ENCODE assay signal across 8 mouse cellular contexts in the genomic region with DNA sequence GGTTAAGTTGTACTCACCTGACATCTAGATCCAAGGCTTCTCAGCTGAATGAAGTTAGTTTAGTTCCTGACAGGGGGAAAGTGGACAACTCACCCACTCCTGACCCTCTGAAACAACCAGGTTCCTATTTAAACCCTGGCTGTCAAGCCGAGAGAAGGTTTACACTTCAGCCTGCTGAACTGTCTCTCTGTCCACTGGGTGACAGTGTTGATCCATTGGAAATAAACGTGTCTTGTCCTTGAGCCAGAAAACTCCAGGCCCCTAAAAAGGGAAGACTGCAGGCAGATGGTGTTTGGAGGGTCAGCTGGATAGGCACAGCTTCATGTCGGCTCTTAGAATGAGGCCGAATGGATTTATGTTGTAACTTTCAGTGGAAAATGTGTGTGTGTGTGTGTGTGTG. TPM values are rescaled to one million over a fixed set of nuclear protein-coding genes. Genes with fewer than 3 reads are reported as not detected.
DNase-seq lines count a peak whose midpoint lies in the region; ATAC-seq and TF ChIP-seq lines count a peak whose summit lies in the region.

No protein-coding gene starts in this region.

- 0 out of 2 replicates have a peak overlapping the region, but pooled peaks have one; percentile 45 for H3K27ac ChIP-seq in hindbrain, embryonic 15.5 days (replicated peaks)
- no peak overlapping the region for H3K27ac ChIP-seq in hindbrain, embryonic 13.5 days
- H3K27ac ChIP-seq in kidney, adult 2 months (ENCODE audit: insufficient read depth, low read depth, low read length) = no peak overlapping the region
- H3K27ac ChIP-seq in thymus, adult 2 months (ENCODE audit: control insufficient read depth, insufficient read depth, low read length) = no peak overlapping the region

- H3ac ChIP-seq in myocyte (ENCODE audit: control insufficient read depth, insufficient read length) = no peak overlapping the region

- no peak overlapping the region for H3K4me3 ChIP-seq in hindbrain, embryonic 15.5 days
- H3K4me3 ChIP-seq in hindbrain, embryonic 13.5 days = no peak overlapping the region
- no peak overlapping the region for H3K4me3 ChIP-seq in kidney, adult 2 months (ENCODE audit: insufficient read depth, low read depth, low read length)
- no peak overlapping the region for H3K4me3 ChIP-seq in myocyte
- H3K4me3 ChIP-seq in thymus, adult 2 months (ENCODE audit: control insufficient read depth, insufficient read depth, low read length) = no peak overlapping the region

- H3K36me3 ChIP-seq in hindbrain, embryonic 15.5 days = no peaks in the 10 kb centered on the region
- no peaks in the 10 kb centered on the region for H3K36me3 ChIP-seq in hindbrain, embryonic 13.5 days
- no peaks in the 10 kb centered on the region for H3K36me3 ChIP-seq in kidney, adult 2 months (ENCODE audit: control insufficient read depth, insufficient read depth, low read length)
- H3K36me3 ChIP-seq in myocyte (ENCODE audit: control insufficient read depth, insufficient read depth) = no peaks in the 10 kb centered on the region
- no peaks in the 10 kb centered on the region for H3K36me3 ChIP-seq in thymus, adult 2 months (ENCODE audit: control insufficient read depth, insufficient read depth, low read length)

- 25% methylated on average over 4 of the region's 4 CpGs for WGBS in hindbrain, embryonic 15.5 days
- 37% methylated on average over 4 of the region's 4 CpGs for WGBS in hindbrain, embryonic 13.5 days
- 23% methylated on average over 4 of the region's 4 CpGs for WGBS in kidney, adult 2 months
- WGBS in thymus, adult 2 months = 77% methylated on average over 4 of the region's 4 CpGs

- H3K4me1 ChIP-seq in hindbrain, embryonic 15.5 days (replicated peaks) = peaks cover 6% of the 10 kb centered on the region
- H3K4me1 ChIP-seq in hindbrain, embryonic 13.5 days (replicated peaks) = peaks cover 14% of the 10 kb centered on the region
- H3K4me1 ChIP-seq in kidney, adult 2 months (ENCODE audit: control insufficient read depth, insufficient read depth, low read length) = peaks cover 5% of the 10 kb centered on the region; the same call in 1 of the 2 replicates
- H3K4me1 ChIP-seq in thymus, adult 2 months (replicated peaks; ENCODE audit: control insufficient read depth, insufficient read depth, low read length) = peaks cover 18% of the 10 kb centered on the region

- ATAC-seq in hindbrain, embryonic 15.5 days (ENCODE audit: low FRiP score, low read depth) = peak; percentile 56; the same call in 1 of the 2 replicates
- no peak for ATAC-seq in hindbrain, embryonic 13.5 days (ENCODE audit: low FRiP score)

- peak; percentile 69 for TF ChIP-seq CTCF in kidney, adult 2 months (conservative IDR thresholded peaks at IDR 0.05; ENCODE audit: insufficient read depth, insufficient read length, low read depth, low read length)
- no peak for TF ChIP-seq CTCF in thymus, adult 2 months (IDR thresholded peaks at IDR 0.05; ENCODE audit: borderline replicate concordance, control insufficient read depth, extremely low read depth, insufficient read depth, low read length, poor library complexity)

- H3K79me2 ChIP-seq in myocyte (ENCODE audit: control insufficient read depth, insufficient read depth) = no peaks in the 10 kb centered on the region

- DNase-seq in MN1 (ENCODE audit: low spot score) = peak; percentile 81
- peak; percentile 61 for DNase-seq in cerebellum, adult 9-11 months
- DNase-seq in kidney, adult 2 months = peak; percentile 26
- DNase-seq in T-cell, adult 2 months (ENCODE audit: low spot score) = no peak
- DNase-seq in thymus, adult 2 months = no peak

- no peaks in the 10 kb centered on the region for H3K27me3 ChIP-seq in hindbrain, embryonic 15.5 days
- no peaks in the 10 kb centered on the region for H3K27me3 ChIP-seq in hindbrain, embryonic 13.5 days
- H3K27me3 ChIP-seq in kidney, adult 2 months (replicated peaks; ENCODE audit: control insufficient read depth, insufficient read depth, low read length) = no peaks in the 10 kb centered on the region
- no peaks in the 10 kb centered on the region for H3K27me3 ChIP-seq in myocyte (ENCODE audit: control insufficient read depth, insufficient read depth, insufficient read length)
- H3K27me3 ChIP-seq in thymus, adult 2 months (ENCODE audit: control insufficient read depth, insufficient read depth, low read length) = no peaks in the 10 kb centered on the region

- H3K4me2 ChIP-seq in hindbrain, embryonic 15.5 days = no peak overlapping the region
- no peak overlapping the region for H3K4me2 ChIP-seq in hindbrain, embryonic 13.5 days
- peak overlapping the region; percentile 83 for H3K4me2 ChIP-seq in myocyte (ENCODE audit: low read depth)

- H3K9ac ChIP-seq in hindbrain, embryonic 15.5 days = no peak overlapping the region
- H3K9ac ChIP-seq in hindbrain, embryonic 13.5 days = no peak overlapping the region

- TF ChIP-seq POLR2A in kidney, adult 2 months (IDR thresholded peaks at IDR 0.05; ENCODE audit: low read depth, low read length) = no peak
- TF ChIP-seq POLR2A in myocyte (IDR thresholded peaks at IDR 0.05; ENCODE audit: insufficient read length, low read depth) = no peak
- no peak for TF ChIP-seq POLR2A in thymus, adult 2 months (IDR thresholded peaks at IDR 0.05; ENCODE audit: control insufficient read depth, extremely low read depth, insufficient read depth, low read length, poor library complexity)

- H3K9me3 ChIP-seq in hindbrain, embryonic 15.5 days = no peaks in the 10 kb centered on the region
- no peaks in the 10 kb centered on the region for H3K9me3 ChIP-seq in hindbrain, embryonic 13.5 days

TF ChIP-seq in myocyte, 11 proteins besides CTCF, POLR2A, EP300 and RAD21:
- TF ChIP-seq REST (IDR thresholded peaks at IDR 0.05; ENCODE audit: insufficient read depth, insufficient read length) (no peak), E2F4 (IDR thresholded peaks at IDR 0.05; ENCODE audit: insufficient read depth) (no peak), SRF (IDR thresholded peaks at IDR 0.05; ENCODE audit: control insufficient read depth, insufficient read length, low read depth) (no peak), CEBPB (IDR thresholded peaks at IDR 0.05; ENCODE audit: insufficient read depth, poor library complexity, severe bottlenecking) (no peak), MAX (IDR thresholded peaks at IDR 0.05; ENCODE audit: low read depth) (no peak), POLR2AphosphoS2 (IDR thresholded peaks at IDR 0.05; ENCODE audit: insufficient read length, low read depth) (no peak), MYOG (IDR thresholded peaks at IDR 0.05; ENCODE audit: control insufficient read depth in 1 of 3, insufficient read depth in 1 of 3, insufficient read length in 2 of 3, low read depth in 2 of 3) (no peak), USF1 (IDR thresholded peaks at IDR 0.05; ENCODE audit: low read depth) (no peak), TCF3 (IDR thresholded peaks at IDR 0.05; ENCODE audit: insufficient read length, low read depth) (no peak), TCF12 (IDR thresholded peaks at IDR 0.05; ENCODE audit: insufficient read depth, poor library complexity, severe bottlenecking) (no peak), MYOD1 (IDR thresholded peaks at IDR 0.05; ENCODE audit: control insufficient read depth in 1 of 3, insufficient read length in 2 of 3, low read depth in 2 of 3) (no peak)

RNA-seq across cellular contexts. Expression of gene Metap2, which starts 48.5 kb away (rescaled TPM):
- polyA plus RNA-seq in hindbrain, embryonic 15.5 days (2015; fragmentation: Nextera tagmentation; extraction: Ambion mirVana) = 153 and 156 TPM in 2 replicates
- polyA plus RNA-seq in hindbrain, embryonic 13.5 days (2015; fragmentation: Nextera tagmentation; extraction: Ambion mirVana) = 182 and 184 TPM in 2 replicates
- polyA plus RNA-seq in kidney, adult 2 months (2012; rRNA removed) = 35.9 and 47.3 TPM in 2 replicates
- 171 TPM for polyA plus RNA-seq in myocyte (2012; fragmentation: generic; extraction: Trizol)
- polyA plus RNA-seq in thymus, adult 2 months (2012; rRNA removed) = 58.1 and 60.5 TPM in 2 replicates

Comparison
In these comparisons a context has a peak if more than half of its experiments do, and no peak if none do; other contexts are left out.
1. DNase-seq: peak in MN1 (single experiment), cerebellum, adult 9-11 months (single experiment) and kidney, adult 2 months (single experiment); none in T-cell, adult 2 months (single experiment) and thymus, adult 2 months (single experiment).